Mouse (Mus musculus): ENCODE results near the gene Pkp1.

- TF ChIP-seq EP300 (IDR thresholded peaks at IDR 0.05; ENCODE audit: low read depth in 1 of 2, low read length in 2 of 2) (no peak), POLR2A (IDR thresholded peaks at IDR 0.05; ENCODE audit: control insufficient read depth in 1 of 2, insufficient read depth in 1 of 2, low read depth in 1 of 2, low read length in 2 of 2, poor library complexity in 1 of 2) (no peak), CTCF (IDR thresholded peaks at IDR 0.05 in 2 of 3, conservative IDR thresholded peaks at IDR 0.05 in 1 of 3; ENCODE audit: control insufficient read depth in 1 of 3, insufficient read depth in 1 of 3, low read depth in 2 of 3, low read length in 3 of 3, poor library complexity in 1 of 3, severe bottlenecking in 1 of 3) (no peak), USF1 (IDR thresholded peaks at IDR 0.05; ENCODE audit: low read depth, low read length) (no peak), ETS1 (IDR thresholded peaks at IDR 0.05; ENCODE audit: low read depth, low read length) (no peak), SIN3A (IDR thresholded peaks at IDR 0.05; ENCODE audit: low read length) (no peak), KAT2A (conservative IDR thresholded peaks at IDR 0.05; ENCODE audit: low read depth, low read length) (no peak), TBP (IDR thresholded peaks at IDR 0.05; ENCODE audit: low read depth, low read length) (no peak), SMC3 (IDR thresholded peaks at IDR 0.05; ENCODE audit: low read depth, low read length) (no peak), RAD21 (IDR thresholded peaks at IDR 0.05; ENCODE audit: low read depth, low read length) (no peak), MYC (IDR thresholded peaks at IDR 0.05; ENCODE audit: low read depth, low read length) (no peak), MAFK (IDR thresholded peaks at IDR 0.05; ENCODE audit: borderline replicate concordance, low read depth, low read length) (no peak), ZNF384 (IDR thresholded peaks at IDR 0.05; ENCODE audit: low read depth, low read length) (no peak)
Observed at GRCm38 (mm10) chr1:135923229-135923628, 4.2 kb upstream of the Pkp1 start.
